Mouse (Mus musculus): ENCODE data around the gene 2610528J11Rik. TPM values are rescaled to one million over a fixed set of nuclear protein-coding genes. Genes with fewer than 3 reads are reported as not detected.

The 2610528J11Rik gene
- polyA plus RNA-seq, 1 experiment, result 0.05 TPM

- Histone ChIP-seq H3K4me3 (replicated peaks) (no peak overlapping the region), H3K27me3 (ENCODE audit: control insufficient read depth) (peaks cover 27% of the 10 kb centered on the region), H3K4me1 (ENCODE audit: control insufficient read depth) (peaks cover 6% of the 10 kb centered on the region), H3K9me3 (ENCODE audit: control insufficient read depth, low read length) (no peaks in the 10 kb centered on the region), H3K36me3 (ENCODE audit: control insufficient read depth) (no peaks in the 10 kb centered on the region)
- no peak for TF ChIP-seq TAL1 (IDR thresholded peaks at IDR 0.05; ENCODE audit: low read length)
- no peak for TF ChIP-seq GATA1 (IDR thresholded peaks at IDR 0.05; ENCODE audit: low read length)
Observed at GRCm38 (mm10) chr4:118517497-118518146, 9.2 kb upstream of the 2610528J11Rik start.

- TF ChIP-seq TAL1 (IDR thresholded peaks at IDR 0.05; ENCODE audit: low read length) (no peak), GATA1 (IDR thresholded peaks at IDR 0.05; ENCODE audit: low read length) (no peak)
- H3K4me3 ChIP-seq (replicated peaks), result no peak overlapping the region
- peaks cover 6% of the 10 kb centered on the region for H3K4me1 ChIP-seq (ENCODE audit: control insufficient read depth)
- H3K27me3 ChIP-seq (ENCODE audit: control insufficient read depth), result peaks cover 27% of the 10 kb centered on the region
- H3K36me3 ChIP-seq (ENCODE audit: control insufficient read depth), result no peaks in the 10 kb centered on the region
- no peaks in the 10 kb centered on the region for H3K9me3 ChIP-seq (ENCODE audit: control insufficient read depth, low read length)
Observed at GRCm38 (mm10) chr4:118518208-118518607, 8.6 kb upstream of the 2610528J11Rik start.

GRCm38 (mm10) chr4:118522248-118522647 lies 4.6 kb upstream of the 2610528J11Rik start:
- H3K4me1 ChIP-seq (ENCODE audit: control insufficient read depth), result no peaks in the 10 kb centered on the region
- TF ChIP-seq GATA1 (IDR thresholded peaks at IDR 0.05; ENCODE audit: low read length), result no peak
- TF ChIP-seq TAL1 (IDR thresholded peaks at IDR 0.05; ENCODE audit: low read length), result no peak
- no peaks in the 10 kb centered on the region for H3K9me3 ChIP-seq (ENCODE audit: control insufficient read depth, low read length)
- H3K4me3 ChIP-seq (replicated peaks), result no peak overlapping the region
- H3K36me3 ChIP-seq (ENCODE audit: control insufficient read depth), result no peaks in the 10 kb centered on the region
- H3K27me3 ChIP-seq (ENCODE audit: control insufficient read depth), result peaks cover 16% of the 10 kb centered on the region

- TF ChIP-seq TAL1 (IDR thresholded peaks at IDR 0.05; ENCODE audit: low read length), result no peak
- TF ChIP-seq GATA1 (IDR thresholded peaks at IDR 0.05; ENCODE audit: low read length), result no peak
- H3K36me3 ChIP-seq (ENCODE audit: control insufficient read depth), result no peaks in the 10 kb centered on the region
- H3K27me3 ChIP-seq (ENCODE audit: control insufficient read depth), result peaks cover 5% of the 10 kb centered on the region
- no peak overlapping the region for H3K4me3 ChIP-seq (replicated peaks)
- no peaks in the 10 kb centered on the region for H3K4me1 ChIP-seq (ENCODE audit: control insufficient read depth)
- H3K9me3 ChIP-seq (ENCODE audit: control insufficient read depth, low read length), result no peaks in the 10 kb centered on the region
Observed at GRCm38 (mm10) chr4:118523976-118524375, 2.8 kb upstream of the 2610528J11Rik start.

- no peaks in the 10 kb centered on the region for H3K36me3 ChIP-seq (ENCODE audit: control insufficient read depth)
Observed at GRCm38 (mm10) chr4:118525779-118526178, 1.0 kb upstream of the 2610528J11Rik start.

GRCm38 (mm10) chr4:118527335-118527681 lies 509 bp downstream of the 2610528J11Rik start:
- H3K36me3 ChIP-seq (ENCODE audit: control insufficient read depth), result no peaks in the 10 kb centered on the region
- no peaks in the 10 kb centered on the region for H3K9me3 ChIP-seq (ENCODE audit: control insufficient read depth, low read length)
- H3K4me3 ChIP-seq (replicated peaks), result peak overlapping the region; percentile 30
- no peaks in the 10 kb centered on the region for H3K4me1 ChIP-seq (ENCODE audit: control insufficient read depth)
- no peaks in the 10 kb centered on the region for H3K27me3 ChIP-seq (ENCODE audit: control insufficient read depth)
- TF ChIP-seq TAL1 (IDR thresholded peaks at IDR 0.05; ENCODE audit: low read length) (no peak), GATA1 (IDR thresholded peaks at IDR 0.05; ENCODE audit: low read length) (no peak)

More at GRCm38 (mm10) chr4:118525779-118526178, 1.0 kb upstream of the 2610528J11Rik start:
- no peak overlapping the region for H3K4me3 ChIP-seq (replicated peaks)
- TF ChIP-seq TAL1 (IDR thresholded peaks at IDR 0.05; ENCODE audit: low read length) (no peak), GATA1 (IDR thresholded peaks at IDR 0.05; ENCODE audit: low read length) (no peak)
- no peaks in the 10 kb centered on the region for H3K9me3 ChIP-seq (ENCODE audit: control insufficient read depth, low read length)
- H3K4me1 ChIP-seq (ENCODE audit: control insufficient read depth), result no peaks in the 10 kb centered on the region
- H3K27me3 ChIP-seq (ENCODE audit: control insufficient read depth), result no peaks in the 10 kb centered on the region

- Histone ChIP-seq H3K36me3 (ENCODE audit: control insufficient read depth) (no peaks in the 10 kb centered on the region), H3K4me1 (ENCODE audit: control insufficient read depth) (no peaks in the 10 kb centered on the region), H3K9me3 (ENCODE audit: control insufficient read depth, low read length) (no peaks in the 10 kb centered on the region), H3K27me3 (ENCODE audit: control insufficient read depth) (no peaks in the 10 kb centered on the region), H3K4me3 (replicated peaks) (no peak overlapping the region)
- TF ChIP-seq TAL1 (IDR thresholded peaks at IDR 0.05; ENCODE audit: low read length), result no peak
- TF ChIP-seq GATA1 (IDR thresholded peaks at IDR 0.05; ENCODE audit: low read length), result no peak
Observed at GRCm38 (mm10) chr4:118527720-118528119, 921 bp downstream of the 2610528J11Rik start.

- H3K36me3 ChIP-seq (ENCODE audit: control insufficient read depth), result no peaks in the 10 kb centered on the region
- H3K27me3 ChIP-seq (ENCODE audit: control insufficient read depth), result no peaks in the 10 kb centered on the region
- no peaks in the 10 kb centered on the region for H3K4me1 ChIP-seq (ENCODE audit: control insufficient read depth)
- TF ChIP-seq TAL1 (IDR thresholded peaks at IDR 0.05; ENCODE audit: low read length), result no peak
- TF ChIP-seq GATA1 (IDR thresholded peaks at IDR 0.05; ENCODE audit: low read length), result no peak
- no peak overlapping the region for H3K4me3 ChIP-seq (replicated peaks)
- H3K9me3 ChIP-seq (ENCODE audit: control insufficient read depth, low read length), result no peaks in the 10 kb centered on the region
Observed at GRCm38 (mm10) chr4:118532663-118533062, 5.9 kb downstream of the 2610528J11Rik start.

DNA sequence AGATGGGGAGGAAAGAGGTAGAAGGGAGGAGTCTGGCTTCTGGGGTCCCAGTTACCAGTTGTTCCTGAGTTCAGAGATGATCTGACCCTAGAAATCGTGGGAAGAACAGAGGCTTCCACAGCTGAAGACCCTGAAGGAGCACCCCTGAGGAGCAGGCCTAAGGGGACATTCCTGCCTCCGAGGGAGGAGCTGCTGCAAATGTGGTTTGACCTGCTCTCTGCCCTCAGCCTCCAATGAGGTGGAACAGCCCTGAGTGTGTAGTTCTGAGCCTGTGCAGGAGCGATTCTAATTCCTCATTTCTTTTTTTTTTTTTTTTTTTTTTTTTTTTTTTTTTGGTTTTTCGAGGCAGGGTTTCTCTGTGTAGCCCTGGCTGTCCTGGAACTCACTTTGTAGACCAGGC lies 6.4 kb downstream of the 2610528J11Rik start:
- H3K4me1 ChIP-seq (ENCODE audit: control insufficient read depth), result no peaks in the 10 kb centered on the region
- no peaks in the 10 kb centered on the region for H3K27me3 ChIP-seq (ENCODE audit: control insufficient read depth)
- TF ChIP-seq TAL1 (IDR thresholded peaks at IDR 0.05; ENCODE audit: low read length), result no peak
- TF ChIP-seq GATA1 (IDR thresholded peaks at IDR 0.05; ENCODE audit: low read length), result no peak
- H3K4me3 ChIP-seq (replicated peaks), result no peak overlapping the region
- H3K36me3 ChIP-seq (ENCODE audit: control insufficient read depth), result no peaks in the 10 kb centered on the region
- H3K9me3 ChIP-seq (ENCODE audit: control insufficient read depth, low read length), result no peaks in the 10 kb centered on the region

DNA sequence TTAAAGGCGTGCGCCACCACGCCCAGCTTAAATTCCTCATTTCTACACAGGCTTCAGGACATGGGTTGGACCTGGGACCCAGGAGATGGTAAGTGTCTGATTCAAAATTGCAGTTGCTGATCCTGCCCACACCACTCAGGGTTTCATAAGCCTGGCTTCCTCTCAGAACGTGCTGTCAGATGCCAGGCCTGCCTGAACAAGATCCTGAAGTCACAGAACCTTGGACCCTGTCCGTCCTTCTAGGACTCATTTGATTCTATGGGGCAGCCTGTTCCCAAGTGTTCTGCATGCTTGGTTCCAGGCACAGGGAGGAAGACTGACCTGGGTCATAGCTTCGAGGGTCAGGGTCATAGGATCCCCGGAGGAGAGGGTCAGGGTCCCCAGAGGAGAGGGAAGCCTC lies 6.8 kb downstream of the 2610528J11Rik start:
- no peaks in the 10 kb centered on the region for H3K27me3 ChIP-seq (ENCODE audit: control insufficient read depth)
- H3K9me3 ChIP-seq (ENCODE audit: control insufficient read depth, low read length), result no peaks in the 10 kb centered on the region
- TF ChIP-seq GATA1 (IDR thresholded peaks at IDR 0.05; ENCODE audit: low read length) (no peak), TAL1 (IDR thresholded peaks at IDR 0.05; ENCODE audit: low read length) (no peak)
- no peak overlapping the region for H3K4me3 ChIP-seq (replicated peaks)
- H3K36me3 ChIP-seq (ENCODE audit: control insufficient read depth), result no peaks in the 10 kb centered on the region
- H3K4me1 ChIP-seq (ENCODE audit: control insufficient read depth), result no peaks in the 10 kb centered on the region
